Mouse (Mus musculus): ENCODE results near the gene Hip1. TPM values are rescaled to one million over a fixed set of nuclear protein-coding genes. Genes with fewer than 3 reads are reported as not detected.

The Hip1 gene
- polyA plus RNA-seq, 1 experiment from 2014 or later: 40.9 TPM

- Histone ChIP-seq H3K27me3 (no peaks in the 10 kb centered on the region), H3K9me3 (no peaks in the 10 kb centered on the region), H3K9ac (replicated peaks) (no peak overlapping the region), H3K4me2 (replicated peaks) (no peak overlapping the region), H3K36me3 (peaks cover 44% of the 10 kb centered on the region), H3K4me1 (replicated peaks) (0 out of 2 replicates have a peak, but pooled peaks cover 5% of the 10 kb centered on the region), H3K4me3 (replicated peaks) (no peak overlapping the region), H3K27ac (no peak overlapping the region)
- WGBS: 90% methylated on average over 4 of the region's 4 CpGs
- no peak for ATAC-seq
Measured at GRCm38 (mm10) chr5:135408114-135408513, 136.8 kb downstream of the Hip1 start.

- Histone ChIP-seq H3K4me1 (replicated peaks) (0 out of 2 replicates have a peak, but pooled peaks cover 5% of the 10 kb centered on the region), H3K9me3 (0 out of 2 replicates have a peak, but pooled peaks cover 2% of the 10 kb centered on the region), H3K36me3 (peaks cover 22% of the 10 kb centered on the region), H3K27ac (no peak overlapping the region), H3K4me3 (replicated peaks) (no peak overlapping the region), H3K9ac (replicated peaks) (no peak overlapping the region), H3K27me3 (no peaks in the 10 kb centered on the region), H3K4me2 (replicated peaks) (no peak overlapping the region)
- 86% methylated on average over 9 of the region's 9 CpGs for WGBS
- ATAC-seq: no peak
Measured at GRCm38 (mm10) chr5:135405437-135405836, 139.5 kb downstream of the Hip1 start.

- Histone ChIP-seq H3K4me2 (replicated peaks) (peak overlapping the region; percentile 24; the same call in 1 of the 2 replicates), H3K9me3 (0 out of 2 replicates have a peak, but pooled peaks cover 2% of the 10 kb centered on the region), H3K4me3 (replicated peaks) (no peak overlapping the region), H3K36me3 (peaks cover 14% of the 10 kb centered on the region), H3K27me3 (no peaks in the 10 kb centered on the region), H3K9ac (replicated peaks) (no peak overlapping the region), H3K27ac (no peak overlapping the region), H3K4me1 (replicated peaks) (0 out of 2 replicates have a peak, but pooled peaks cover 5% of the 10 kb centered on the region)
- ATAC-seq: peak; percentile 71
- WGBS: 31% methylated on average over 20 of the region's 20 CpGs
Measured at GRCm38 (mm10) chr5:135404623-135405022, 140.3 kb downstream of the Hip1 start.

GRCm38 (mm10) chr5:135400244-135400643 lies 144.7 kb downstream of the Hip1 start:
- WGBS: 8% methylated on average over 2 of the region's 2 CpGs
- Histone ChIP-seq H3K4me2 (replicated peaks) (no peak overlapping the region), H3K9me3 (0 out of 2 replicates have a peak, but pooled peaks cover 2% of the 10 kb centered on the region), H3K36me3 (no peaks in the 10 kb centered on the region), H3K9ac (replicated peaks) (no peak overlapping the region), H3K4me1 (replicated peaks) (0 out of 2 replicates have a peak, but pooled peaks cover 5% of the 10 kb centered on the region), H3K27ac (no peak overlapping the region), H3K27me3 (no peaks in the 10 kb centered on the region), H3K4me3 (replicated peaks) (no peak overlapping the region)
- ATAC-seq: no peak

GRCm38 (mm10) chr5:135399382-135399781 lies 145.5 kb downstream of the Hip1 start:
- H3K4me3 ChIP-seq (replicated peaks): no peak overlapping the region
- H3K4me2 ChIP-seq (replicated peaks): no peak overlapping the region
- no peaks in the 10 kb centered on the region for H3K27me3 ChIP-seq
- H3K4me1 ChIP-seq (replicated peaks): peaks cover 5% of the 10 kb centered on the region
- ATAC-seq: no peak
- H3K36me3 ChIP-seq: no peaks in the 10 kb centered on the region
- no peak overlapping the region for H3K27ac ChIP-seq
- 0 out of 2 replicates have a peak, but pooled peaks cover 2% of the 10 kb centered on the region for H3K9me3 ChIP-seq
- 76% methylated on average over 6 of the region's 6 CpGs for WGBS
- no peak overlapping the region for H3K9ac ChIP-seq (replicated peaks)

GRCm38 (mm10) chr5:135395826-135396225 lies 149.1 kb downstream of the Hip1 start:
- Histone ChIP-seq H3K27ac (no peak overlapping the region), H3K27me3 (no peaks in the 10 kb centered on the region), H3K4me2 (replicated peaks) (no peak overlapping the region), H3K36me3 (peaks cover 15% of the 10 kb centered on the region), H3K4me3 (replicated peaks) (no peak overlapping the region), H3K9ac (replicated peaks) (no peak overlapping the region), H3K4me1 (replicated peaks) (peaks cover 27% of the 10 kb centered on the region), H3K9me3 (no peaks in the 10 kb centered on the region)
- ATAC-seq: no peak
- WGBS: 51% methylated on average over 5 of the region's 5 CpGs

- Histone ChIP-seq H3K4me2 (replicated peaks) (peak within 1 kb of the TSS; percentile 92), H3K9ac (replicated peaks) (peak within 1 kb of the TSS; percentile 98), H3K9me3 (no peaks in the 10 kb centered on the region), H3K4me1 (replicated peaks) (peaks cover 27% of the 10 kb centered on the region), H3K4me3 (replicated peaks) (peak within 1 kb of the TSS; percentile 98), H3K27me3 (no peaks in the 10 kb centered on the region), H3K27ac (peak within 1 kb of the TSS; percentile 84), H3K36me3 (peaks cover 30% of the 10 kb centered on the region)
- 1% methylated on average over 77 of the region's 110 CpGs for WGBS
- peak; percentile 88 for ATAC-seq
Measured at GRCm38 (mm10) chr5:135394004-135394823, 150.7 kb downstream of the Hip1 start, which contains the start of gene Pom121. Gene Pom121 (minus strand): TSS chr5:135394546.

- Histone ChIP-seq H3K27ac (no peak overlapping the region), H3K27me3 (no peaks in the 10 kb centered on the region), H3K4me2 (replicated peaks) (no peak overlapping the region), H3K9me3 (no peaks in the 10 kb centered on the region), H3K36me3 (peaks cover 96% of the 10 kb centered on the region), H3K4me3 (replicated peaks) (no peak overlapping the region), H3K4me1 (replicated peaks) (no peaks in the 10 kb centered on the region), H3K9ac (replicated peaks) (no peak overlapping the region)
- no peak for ATAC-seq
- WGBS: 85% methylated on average over 10 of the region's 10 CpGs
Measured at GRCm38 (mm10) chr5:135383771-135384170, 161.1 kb downstream of the Hip1 start.

- Histone ChIP-seq H3K9ac (replicated peaks) (no peak overlapping the region), H3K9me3 (no peaks in the 10 kb centered on the region), H3K4me1 (replicated peaks) (no peaks in the 10 kb centered on the region), H3K4me2 (replicated peaks) (no peak overlapping the region), H3K27ac (no peak overlapping the region), H3K4me3 (replicated peaks) (no peak overlapping the region), H3K27me3 (no peaks in the 10 kb centered on the region), H3K36me3 (peaks cover 96% of the 10 kb centered on the region)
- no peak for ATAC-seq
- 92% methylated on average over 7 of the region's 7 CpGs for WGBS
Measured at GRCm38 (mm10) chr5:135382746-135383145, 162.2 kb downstream of the Hip1 start.

- 95% methylated on average over 10 of the region's 10 CpGs for WGBS
- no peak for ATAC-seq
- Histone ChIP-seq H3K9ac (replicated peaks) (no peak overlapping the region), H3K27me3 (no peaks in the 10 kb centered on the region), H3K9me3 (no peaks in the 10 kb centered on the region), H3K27ac (no peak overlapping the region), H3K4me3 (replicated peaks) (no peak overlapping the region), H3K36me3 (peaks cover 96% of the 10 kb centered on the region), H3K4me1 (replicated peaks) (no peaks in the 10 kb centered on the region), H3K4me2 (replicated peaks) (no peak overlapping the region)
Measured at GRCm38 (mm10) chr5:135381356-135381925, 163.5 kb downstream of the Hip1 start.

- Histone ChIP-seq H3K36me3 (peaks cover 99% of the 10 kb centered on the region), H3K4me2 (replicated peaks) (no peak overlapping the region), H3K9me3 (no peaks in the 10 kb centered on the region), H3K4me1 (replicated peaks) (no peaks in the 10 kb centered on the region), H3K9ac (replicated peaks) (no peak overlapping the region), H3K4me3 (replicated peaks) (no peak overlapping the region), H3K27me3 (no peaks in the 10 kb centered on the region), H3K27ac (no peak overlapping the region)
- no peak for ATAC-seq
- WGBS: 94% methylated on average over 4 of the region's 4 CpGs
Measured at GRCm38 (mm10) chr5:135380681-135381080, 164.2 kb downstream of the Hip1 start.

GRCm38 (mm10) chr5:135376341-135376740 lies 168.6 kb downstream of the Hip1 start:
- H3K4me3 ChIP-seq (replicated peaks): no peak overlapping the region
- no peak overlapping the region for H3K4me2 ChIP-seq (replicated peaks)
- no peak overlapping the region for H3K9ac ChIP-seq (replicated peaks)
- 72% methylated on average over 2 of the region's 2 CpGs for WGBS
- no peaks in the 10 kb centered on the region for H3K27me3 ChIP-seq
- H3K36me3 ChIP-seq: peaks cover 96% of the 10 kb centered on the region
- H3K9me3 ChIP-seq: no peaks in the 10 kb centered on the region
- no peak overlapping the region for H3K27ac ChIP-seq
- H3K4me1 ChIP-seq (replicated peaks): peaks cover under 1% of the 10 kb centered on the region; the same call in 1 of the 2 replicates
- no peak for ATAC-seq

Data from midbrain, embryonic 13.5 days (tissue).